8 mouse cellular contexts compared by ENCODE assay signal in the genomic region with DNA sequence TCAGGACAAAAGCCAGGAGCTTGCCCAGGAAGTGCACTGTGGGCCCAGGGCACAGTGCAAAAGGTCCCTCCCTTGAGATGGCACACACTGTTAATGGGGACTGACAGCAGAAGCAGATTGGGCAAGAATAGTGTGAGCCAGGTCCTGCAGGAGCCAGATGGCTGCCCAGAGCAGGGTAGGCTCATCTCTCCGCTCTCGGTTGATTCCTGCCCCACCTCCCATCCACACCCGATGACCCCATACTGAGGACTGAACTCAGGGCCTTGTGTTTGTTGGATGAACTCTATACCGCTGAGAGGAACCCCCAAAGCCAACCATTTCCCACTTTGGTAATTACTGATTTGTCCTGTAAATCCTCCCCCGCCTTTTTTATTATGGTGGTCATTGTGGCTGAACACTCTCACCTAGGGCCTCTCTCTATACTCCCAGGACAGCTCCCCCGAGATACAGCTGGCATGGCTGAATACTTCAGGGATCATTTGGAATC. TPM values are rescaled to one million over a fixed set of nuclear protein-coding genes. Genes with fewer than 3 reads are reported as not detected.
DNase-seq lines count a peak whose midpoint lies in the region; ATAC-seq and TF ChIP-seq lines count a peak whose summit lies in the region.

No protein-coding gene starts in this region.

- H3K4me1 ChIP-seq in cerebellum, adult 2 months (ENCODE audit: control insufficient read depth, insufficient read depth, low read length): peaks cover 11% of the 10 kb centered on the region; the same call in 1 of the 2 replicates
- H3K4me1 ChIP-seq in kidney, embryonic 16.5 days (ENCODE audit: insufficient read depth, low read length): peaks cover 16% of the 10 kb centered on the region
- H3K4me1 ChIP-seq in embryonic facial prominence, embryonic 13.5 days: peaks cover 18% of the 10 kb centered on the region

- peaks cover 6% of the 10 kb centered on the region; the same call in 1 of the 2 replicates for H3K36me3 ChIP-seq in kidney, embryonic 16.5 days (ENCODE audit: insufficient read depth, low read length)
- 0 out of 2 replicates have a peak, but pooled peaks cover 1% of the 10 kb centered on the region for H3K36me3 ChIP-seq in embryonic facial prominence, embryonic 13.5 days

- TF ChIP-seq POLR2A in cerebellum, adult 2 months (IDR thresholded peaks at IDR 0.05; ENCODE audit: borderline replicate concordance, insufficient read depth, low read length): no peak

- ATAC-seq in kidney, embryonic 16.5 days (ENCODE audit: low FRiP score, low TSS enrichment): 0 out of 2 replicates have a peak, but pooled peaks have one; percentile 20
- no peak for ATAC-seq in embryonic facial prominence, embryonic 13.5 days (ENCODE audit: insufficient number of reproducible peaks, insufficient read depth, low FRiP score, low TSS enrichment, low read depth)
- peak; percentile 21; the same call in 1 of the 2 replicates for ATAC-seq in megakaryocyte-erythroid progenitor cell, adult 5-6 weeks (replicated peaks; ENCODE audit: low FRiP score, low TSS enrichment, poor library complexity, severe bottlenecking)

- no peak for TF ChIP-seq CTCF in cerebellum, adult 2 months (IDR thresholded peaks at IDR 0.05; ENCODE audit: borderline replicate concordance, insufficient read depth, low read depth, low read length)

- DNase-seq in cerebellum, adult 2 months: no peak
- DNase-seq in cerebellum, postnatal 36 days: no peak
- DNase-seq in kidney, adult 18-20 months: no peak
- DNase-seq in adrenal gland, adult 18-20 months (ENCODE audit: low spot score in 2 of 2): no peak
- DNase-seq in spleen, postnatal 14 days (ENCODE audit: low spot score in 2 of 2): no peak

- peak overlapping the region; percentile 29 for H3K4me3 ChIP-seq in cerebellum, adult 2 months (replicated peaks; ENCODE audit: insufficient read depth, low read depth, low read length)
- H3K4me3 ChIP-seq in kidney, embryonic 16.5 days (ENCODE audit: low read length): no peak overlapping the region
- no peak overlapping the region for H3K4me3 ChIP-seq in embryonic facial prominence, embryonic 13.5 days

- H3K27me3 ChIP-seq in cerebellum, adult 2 months (ENCODE audit: control insufficient read depth, insufficient read depth, low read length): no peaks in the 10 kb centered on the region
- no peaks in the 10 kb centered on the region for H3K27me3 ChIP-seq in kidney, embryonic 16.5 days (ENCODE audit: insufficient read depth, low read length)
- no peaks in the 10 kb centered on the region for H3K27me3 ChIP-seq in embryonic facial prominence, embryonic 13.5 days

- no peak overlapping the region for H3K4me2 ChIP-seq in kidney, embryonic 16.5 days (replicated peaks; ENCODE audit: low read depth, low read length)
- H3K4me2 ChIP-seq in embryonic facial prominence, embryonic 13.5 days: no peak overlapping the region

- WGBS in cerebellum, adult 2 months: 20% methylated on average over 6 of the region's 6 CpGs
- 20% methylated on average over 6 of the region's 6 CpGs for WGBS in kidney, embryonic 16.5 days
- whole genome bisulfite sequencing in embryonic facial prominence, embryonic 13.5 days: 42% methylated on average over 6 of the region's 6 CpGs

- no peak overlapping the region for H3K9ac ChIP-seq in kidney, embryonic 16.5 days (replicated peaks; ENCODE audit: low read length)
- peak overlapping the region; percentile 44; the same call in 1 of the 2 replicates for H3K9ac ChIP-seq in embryonic facial prominence, embryonic 13.5 days

- H3K27ac ChIP-seq in cerebellum, adult 2 months (ENCODE audit: insufficient read depth, low read length): peak overlapping the region; percentile 3; the same call in 1 of the 2 replicates
- no peak overlapping the region for H3K27ac ChIP-seq in kidney, embryonic 16.5 days (ENCODE audit: low read length)
- no peak overlapping the region for H3K27ac ChIP-seq in embryonic facial prominence, embryonic 13.5 days

- no peaks in the 10 kb centered on the region for H3K9me3 ChIP-seq in kidney, embryonic 16.5 days (ENCODE audit: low read length)
- H3K9me3 ChIP-seq in embryonic facial prominence, embryonic 13.5 days: no peaks in the 10 kb centered on the region

RNA-seq across cellular contexts. Expression of a gene that starts 3.1 kb away (rescaled TPM):
- polyA plus RNA-seq in cerebellum, adult 2 months (2012; rRNA removed): 4.5 and 5.0 TPM in 2 replicates
- 50.8 and 52.3 TPM in 2 replicates for polyA plus RNA-seq in kidney, embryonic 16.5 days (2015; fragmentation: Nextera tagmentation; extraction: Ambion mirVana)
- 33.6 and 35.0 TPM in 2 replicates for polyA plus RNA-seq in embryonic facial prominence, embryonic 13.5 days (2015; fragmentation: Nextera tagmentation; extraction: Ambion mirVana)
- 23.4 and 29.8 TPM in 2 replicates for total RNA-seq in megakaryocyte-erythroid progenitor cell, adult 5-6 weeks (2014; fragmentation: Nextera tagmentation)
- total RNA-seq in megakaryocyte-erythroid progenitor cell, adult 5-6 weeks (2017): 34.9 and 36.3 TPM in 2 replicates
- total RNA-seq in adrenal gland, adult 18-20 months (2021): 1 to 10 TPM in 1 of 2 experiments, under 1 TPM in 1; 0.45 to 1.3 TPM
